Mouse (Mus musculus): ENCODE data around the gene Lck.

The Lck gene

DNA sequence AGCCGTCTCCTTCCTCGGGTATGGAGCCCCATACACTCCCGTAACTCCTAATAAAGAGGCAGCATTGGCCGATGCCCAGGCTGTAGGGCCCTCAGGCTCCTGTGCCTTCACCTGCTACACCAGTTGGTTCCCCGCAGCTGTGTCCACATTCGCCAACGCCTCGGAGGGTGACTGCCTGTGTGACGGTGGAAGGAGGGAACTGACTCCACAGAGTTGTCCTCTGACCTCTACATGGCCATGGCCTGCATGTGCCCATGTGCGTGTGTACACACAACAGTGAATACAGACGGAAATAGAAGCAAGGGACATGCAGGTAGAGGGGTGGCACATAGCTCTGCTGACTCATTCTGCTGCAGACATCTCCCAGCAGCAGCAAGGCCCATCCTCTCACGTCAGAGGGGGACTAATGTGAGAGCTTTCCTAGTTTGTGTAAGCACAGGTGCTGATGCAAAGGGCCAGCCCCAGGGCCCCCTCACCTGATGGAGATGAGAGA lies 35.7 kb upstream of the Lck start:
- H3K27me3 ChIP-seq (ENCODE audit: control insufficient read depth, insufficient read depth, low read length, poor library complexity, severe bottlenecking): no peaks in the 10 kb centered on the region
- DNase-seq (ENCODE audit: low read depth, low spot score): no peak
- peaks cover 8% of the 10 kb centered on the region for H3K36me3 ChIP-seq (ENCODE audit: control insufficient read depth, insufficient read depth, low read length, poor library complexity, severe bottlenecking)

DNA sequence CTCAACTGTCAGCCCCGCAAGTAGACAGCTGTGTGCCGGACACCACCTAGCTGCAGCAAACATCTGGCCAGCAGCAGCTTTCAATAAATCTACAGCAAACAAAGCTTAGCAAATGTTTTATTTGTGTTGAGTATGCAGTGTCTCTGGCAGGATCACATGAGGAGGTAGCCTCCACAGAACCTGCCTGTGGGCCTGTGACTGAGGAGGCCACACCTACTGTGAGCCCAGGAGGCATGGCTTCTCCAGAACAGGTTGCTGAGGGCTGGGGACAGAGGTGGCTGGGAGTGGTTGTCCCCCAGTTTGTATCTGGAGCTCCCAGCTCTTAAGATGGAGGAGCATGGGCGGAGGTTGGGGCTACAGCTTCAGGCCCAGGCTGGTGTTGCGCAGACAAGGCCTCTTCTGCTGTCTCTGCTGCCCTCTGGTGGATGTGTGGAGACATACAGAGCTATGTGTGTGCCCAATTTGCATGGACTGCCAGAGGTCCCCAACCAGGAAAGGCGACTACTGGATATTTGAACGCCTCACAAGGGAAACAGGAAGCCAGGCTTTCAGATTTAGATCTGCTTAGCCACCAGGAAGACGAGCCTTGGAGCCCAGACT lies 35.1 kb upstream of the Lck start:
- peaks cover 8% of the 10 kb centered on the region for H3K36me3 ChIP-seq (ENCODE audit: control insufficient read depth, insufficient read depth, low read length, poor library complexity, severe bottlenecking)
- no peaks in the 10 kb centered on the region for H3K27me3 ChIP-seq (ENCODE audit: control insufficient read depth, insufficient read depth, low read length, poor library complexity, severe bottlenecking)
- DNase-seq (ENCODE audit: low read depth, low spot score): peak; percentile 93

DNA sequence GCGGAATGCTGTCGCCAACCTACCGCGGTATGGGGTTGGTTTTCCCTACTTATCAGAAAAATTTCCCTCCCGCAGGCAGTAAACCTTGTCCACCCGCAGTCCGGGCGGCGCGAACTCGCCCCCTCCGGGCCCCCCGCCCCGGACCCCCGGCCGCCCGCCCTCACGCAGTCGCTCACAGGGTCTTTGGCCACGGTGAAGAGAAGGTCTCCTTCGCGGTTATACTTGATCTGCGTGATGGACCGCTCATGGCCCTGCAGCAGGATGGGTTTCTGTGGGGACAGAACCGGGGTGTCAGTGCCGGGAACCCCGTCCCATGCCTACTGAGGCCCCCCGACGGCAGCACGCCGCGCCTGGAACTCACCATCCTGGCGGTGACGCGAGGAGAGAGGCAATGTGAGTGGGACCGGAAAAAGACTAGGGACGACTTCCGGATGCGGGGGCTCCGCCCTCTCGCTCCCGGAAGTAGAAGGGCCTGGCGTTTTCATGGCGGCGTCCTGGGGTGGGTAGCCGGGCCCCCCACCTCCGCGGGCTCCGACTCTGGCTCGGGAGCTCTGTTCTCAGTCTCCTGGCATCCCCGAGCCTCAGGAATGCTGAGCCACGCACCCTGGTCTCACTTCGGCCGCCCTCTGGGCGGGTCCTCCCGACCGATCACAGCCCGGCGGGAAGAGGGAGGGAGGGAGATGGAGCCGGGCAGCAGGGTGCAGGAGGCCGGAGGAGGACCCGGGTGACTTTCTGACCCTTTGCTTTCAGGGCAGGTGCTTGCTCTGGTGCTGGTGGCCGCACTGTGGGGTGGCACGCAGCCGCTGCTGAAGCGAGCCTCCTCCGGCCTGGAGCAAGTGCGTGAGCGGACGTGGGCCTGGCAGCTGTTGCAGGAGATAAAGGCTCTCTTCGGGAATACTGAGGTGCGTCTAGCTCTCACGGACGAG lies 27.1 kb upstream of the Lck start, which contains the start of the genes Eif3i and Tmem234:
Gene Eif3i, minus strand, starts transcription at position 416 of the 926 bp plus-strand sequence.
Gene Tmem234, plus strand, starts transcription at position 436 of the 926 bp plus-strand sequence.
- Histone ChIP-seq H3K36me3 (ENCODE audit: control insufficient read depth, insufficient read depth, low read length, poor library complexity, severe bottlenecking) (peaks cover 7% of the 10 kb centered on the region), H3K27me3 (ENCODE audit: control insufficient read depth, insufficient read depth, low read length, poor library complexity, severe bottlenecking) (no peaks in the 10 kb centered on the region)
- DNase-seq (ENCODE audit: low read depth, low spot score): peak; percentile 85

DNA sequence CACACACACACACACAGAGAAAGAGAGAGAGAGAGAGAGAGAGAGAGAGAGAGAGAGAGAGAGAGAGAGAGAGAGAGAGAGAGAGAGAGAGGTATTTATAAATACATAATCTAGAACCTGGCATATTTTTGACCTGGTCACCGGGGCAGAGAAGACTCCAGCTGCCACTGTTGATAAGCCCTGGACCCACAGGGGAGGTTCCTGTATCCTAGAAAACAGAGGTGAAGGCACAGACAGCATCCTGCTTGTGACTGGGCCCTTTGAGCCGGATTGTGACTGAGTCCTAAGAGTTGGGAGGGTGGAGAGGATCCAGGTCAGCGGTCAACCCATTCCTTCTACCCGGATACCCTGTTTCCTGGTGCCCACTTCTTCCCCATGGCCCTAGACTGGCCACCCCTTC lies 15.4 kb upstream of the Lck start:
- Histone ChIP-seq H3K36me3 (ENCODE audit: control insufficient read depth, insufficient read depth, low read length, poor library complexity, severe bottlenecking) (peaks cover 2% of the 10 kb centered on the region), H3K27me3 (ENCODE audit: control insufficient read depth, insufficient read depth, low read length, poor library complexity, severe bottlenecking) (no peaks in the 10 kb centered on the region)
- no peak for DNase-seq (ENCODE audit: low read depth, low spot score)

DNA sequence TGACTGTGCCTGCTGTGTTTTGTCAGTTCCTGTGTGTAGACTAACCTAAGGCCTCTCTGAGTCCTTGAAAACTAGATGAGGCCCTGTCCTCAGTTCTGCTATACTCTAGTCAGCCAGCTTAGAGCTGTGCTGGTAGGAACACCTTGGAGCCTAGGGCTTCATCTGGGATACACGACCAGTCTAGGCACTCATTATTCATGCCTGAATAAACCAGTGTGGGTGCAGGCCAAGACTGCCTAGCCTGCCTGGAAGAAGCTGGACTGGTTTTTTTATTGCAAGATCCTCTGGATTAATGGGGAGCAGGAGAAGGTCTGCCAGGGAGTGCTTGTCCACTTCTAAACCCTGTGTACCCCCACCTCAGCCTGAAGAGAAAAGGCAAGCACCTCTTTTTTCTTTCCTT lies 13.5 kb upstream of the Lck start:
- Histone ChIP-seq H3K36me3 (ENCODE audit: control insufficient read depth, insufficient read depth, low read length, poor library complexity, severe bottlenecking) (peaks cover 2% of the 10 kb centered on the region), H3K27me3 (ENCODE audit: control insufficient read depth, insufficient read depth, low read length, poor library complexity, severe bottlenecking) (no peaks in the 10 kb centered on the region)
- DNase-seq (ENCODE audit: low read depth, low spot score): no peak

DNA sequence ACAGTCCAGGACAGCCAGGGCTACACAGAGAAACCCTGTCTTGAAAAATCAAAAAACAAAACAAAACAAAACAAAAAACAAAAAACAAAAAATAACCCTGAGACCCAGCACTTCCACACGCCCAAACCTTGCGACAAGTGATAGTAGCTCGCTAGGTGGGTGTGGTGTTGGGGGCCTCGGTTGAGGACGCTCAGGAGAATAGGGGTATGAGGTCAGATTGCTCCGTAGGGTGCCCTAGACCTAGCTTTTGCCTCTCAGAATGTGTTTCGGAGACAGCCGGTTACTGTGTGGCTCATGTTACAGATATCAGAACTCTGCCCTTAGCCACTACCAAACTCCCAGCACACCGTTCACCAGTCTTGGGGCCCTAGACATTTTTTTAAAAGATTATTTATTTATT lies 12.3 kb upstream of the Lck start:
- Histone ChIP-seq H3K36me3 (ENCODE audit: control insufficient read depth, insufficient read depth, low read length, poor library complexity, severe bottlenecking) (no peaks in the 10 kb centered on the region), H3K27me3 (ENCODE audit: control insufficient read depth, insufficient read depth, low read length, poor library complexity, severe bottlenecking) (no peaks in the 10 kb centered on the region)
- no peak for DNase-seq (ENCODE audit: low read depth, low spot score)

DNA sequence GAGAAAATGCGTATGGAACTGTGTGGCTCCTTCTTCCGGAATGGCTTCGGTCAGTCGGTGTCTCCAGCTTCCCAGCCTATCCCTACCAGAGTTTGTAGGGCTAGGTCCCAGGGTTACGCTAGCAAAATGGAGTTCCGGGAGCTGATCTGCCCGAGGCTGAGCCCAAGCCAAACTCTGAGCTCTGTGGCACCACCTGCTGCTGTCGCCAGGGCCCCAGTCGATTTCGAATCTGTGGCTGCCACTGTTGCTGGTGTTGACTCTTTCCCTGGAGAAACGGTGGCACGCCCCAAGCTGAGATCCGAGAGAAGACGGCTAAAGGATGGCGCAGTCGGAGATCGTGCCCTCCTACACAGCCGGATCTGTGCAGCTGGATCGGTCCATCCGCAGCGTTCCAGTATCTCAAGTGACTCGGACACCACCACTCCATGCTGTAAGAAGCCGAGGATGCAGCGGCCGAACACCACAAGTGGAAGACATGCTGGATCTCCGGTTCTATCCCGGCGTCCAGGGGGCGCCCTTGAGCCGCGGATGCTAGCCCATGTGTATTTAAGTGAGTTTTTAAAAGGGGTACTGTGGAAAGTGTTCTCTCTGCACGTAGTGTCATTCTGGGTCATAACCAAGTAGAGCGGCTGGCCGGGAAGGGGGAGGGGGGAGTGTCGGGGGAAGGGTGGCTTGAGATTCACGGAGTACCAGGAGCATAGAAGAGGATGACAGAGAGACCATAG lies 11.6 kb upstream of the Lck start:
- no peaks in the 10 kb centered on the region for H3K27me3 ChIP-seq (ENCODE audit: control insufficient read depth, insufficient read depth, low read length, poor library complexity, severe bottlenecking)
- no peaks in the 10 kb centered on the region for H3K36me3 ChIP-seq (ENCODE audit: control insufficient read depth, insufficient read depth, low read length, poor library complexity, severe bottlenecking)
- peak; percentile 91 for DNase-seq (ENCODE audit: low read depth, low spot score)

DNA sequence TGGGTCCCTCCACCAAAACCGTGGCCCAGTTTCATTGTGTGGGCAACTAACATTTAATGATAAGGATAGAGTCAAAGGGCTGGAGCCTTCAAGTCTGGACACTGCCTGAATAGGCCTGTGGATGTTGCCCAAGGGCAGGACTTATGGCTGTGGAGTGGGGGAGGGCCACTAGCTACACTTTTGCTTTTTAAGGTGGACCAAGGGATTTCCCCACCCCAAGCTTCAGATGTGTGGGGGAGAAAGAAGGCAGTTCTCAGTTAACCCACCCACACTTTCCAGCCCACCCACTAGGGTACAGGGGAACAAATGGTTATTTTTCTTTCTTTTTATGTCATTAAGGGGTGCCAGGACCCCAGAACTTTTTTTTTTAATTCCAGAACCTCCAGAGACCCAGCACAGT lies 10.9 kb upstream of the Lck start:
- Histone ChIP-seq H3K27me3 (ENCODE audit: control insufficient read depth, insufficient read depth, low read length, poor library complexity, severe bottlenecking) (no peaks in the 10 kb centered on the region), H3K36me3 (ENCODE audit: control insufficient read depth, insufficient read depth, low read length, poor library complexity, severe bottlenecking) (no peaks in the 10 kb centered on the region)
- peak; percentile 64 for DNase-seq (ENCODE audit: low read depth, low spot score)

DNA sequence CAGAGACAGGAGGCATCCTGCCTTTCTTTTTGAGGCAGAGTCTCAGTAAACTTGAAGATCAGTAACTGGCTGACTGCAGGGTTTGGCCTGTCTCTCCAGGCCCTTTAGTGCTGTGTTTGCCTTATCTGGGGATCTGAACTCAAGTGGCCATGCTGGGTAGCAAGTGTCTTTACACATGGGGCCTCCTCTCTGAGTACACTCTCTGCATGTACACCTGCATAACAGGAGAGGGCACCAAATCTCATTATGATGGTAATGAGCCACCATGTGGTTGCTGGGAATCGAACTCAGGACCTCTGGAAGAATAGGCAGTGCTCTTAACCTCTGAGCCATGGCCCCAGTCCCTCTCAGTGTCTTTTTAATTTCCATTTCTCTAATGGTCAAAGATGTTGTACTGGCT lies 8.8 kb upstream of the Lck start:
- no peaks in the 10 kb centered on the region for H3K36me3 ChIP-seq (ENCODE audit: control insufficient read depth, insufficient read depth, low read length, poor library complexity, severe bottlenecking)
- H3K27me3 ChIP-seq (ENCODE audit: control insufficient read depth, insufficient read depth, low read length, poor library complexity, severe bottlenecking): no peaks in the 10 kb centered on the region
- no peak for DNase-seq (ENCODE audit: low read depth, low spot score)

DNA sequence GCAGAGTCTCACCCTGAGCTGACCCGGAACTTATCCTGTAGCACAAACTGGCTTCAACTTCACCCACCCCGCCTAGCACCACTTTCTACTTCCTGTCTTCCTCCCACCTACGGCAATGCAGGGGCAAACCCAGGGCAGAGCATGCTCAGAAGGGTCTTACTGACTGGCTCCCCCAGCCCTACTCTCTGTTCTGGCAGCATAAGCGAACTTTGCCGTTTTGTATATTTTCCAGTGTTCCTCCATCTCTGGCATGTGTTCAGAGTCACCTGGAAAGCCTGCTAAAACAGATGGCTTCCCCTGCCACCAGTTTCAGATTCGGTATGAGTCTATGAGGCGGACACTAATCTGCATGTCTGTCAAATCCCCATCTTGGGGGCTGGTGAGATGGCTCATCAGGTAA lies 6.9 kb upstream of the Lck start:
- Histone ChIP-seq H3K27me3 (ENCODE audit: control insufficient read depth, insufficient read depth, low read length, poor library complexity, severe bottlenecking) (no peaks in the 10 kb centered on the region), H3K36me3 (ENCODE audit: control insufficient read depth, insufficient read depth, low read length, poor library complexity, severe bottlenecking) (no peaks in the 10 kb centered on the region)
- DNase-seq (ENCODE audit: low read depth, low spot score): peak; percentile 86

DNA sequence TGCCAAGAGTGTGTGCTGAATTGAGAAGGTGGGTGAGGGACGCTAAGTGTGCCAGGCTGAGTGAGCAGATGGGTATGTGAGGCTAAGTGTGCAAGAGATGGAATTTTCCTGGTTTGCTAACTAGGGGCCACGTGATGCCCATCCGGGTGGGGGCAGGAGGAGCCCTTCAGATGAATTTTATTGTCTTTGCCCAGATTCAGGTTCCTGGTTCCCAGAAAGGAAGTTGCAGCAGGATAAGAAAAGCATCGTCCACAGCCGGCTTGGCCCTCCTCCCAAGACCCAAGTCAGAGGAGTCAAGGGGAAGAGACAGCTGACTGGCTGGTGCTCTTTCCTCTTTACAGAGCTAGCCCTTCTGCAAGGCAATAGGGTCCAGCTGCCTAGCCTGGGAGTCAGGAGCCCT lies 5.0 kb upstream of the Lck start, which contains the start of gene Fam167b:
Gene Fam167b, minus strand, starts transcription at position 84 of the 400 bp plus-strand sequence.
- Histone ChIP-seq H3K36me3 (ENCODE audit: control insufficient read depth, insufficient read depth, low read length, poor library complexity, severe bottlenecking) (no peaks in the 10 kb centered on the region), H3K27me3 (ENCODE audit: control insufficient read depth, insufficient read depth, low read length, poor library complexity, severe bottlenecking) (no peaks in the 10 kb centered on the region)
- no peak for DNase-seq (ENCODE audit: low read depth, low spot score)

DNA sequence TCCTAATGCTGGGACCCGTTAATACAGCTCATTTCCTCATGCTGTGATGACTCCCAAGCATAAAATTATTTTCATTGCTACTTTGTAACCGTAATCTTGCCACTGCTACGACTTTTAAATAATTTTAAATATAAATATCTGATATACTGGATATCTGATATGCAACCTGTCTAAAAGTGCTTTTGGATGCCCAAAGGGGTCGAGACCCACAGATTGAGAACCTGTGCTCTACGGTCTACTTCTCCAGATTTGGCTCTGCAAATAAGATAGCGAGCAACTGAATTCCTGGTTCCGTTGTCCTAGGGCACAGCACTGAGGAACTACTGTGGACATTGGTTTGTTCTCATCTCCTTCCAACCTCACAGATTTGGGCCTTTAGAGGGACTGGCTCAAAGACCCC lies 4.2 kb upstream of the Lck start:
- no peaks in the 10 kb centered on the region for H3K36me3 ChIP-seq (ENCODE audit: control insufficient read depth, insufficient read depth, low read length, poor library complexity, severe bottlenecking)

DNA sequence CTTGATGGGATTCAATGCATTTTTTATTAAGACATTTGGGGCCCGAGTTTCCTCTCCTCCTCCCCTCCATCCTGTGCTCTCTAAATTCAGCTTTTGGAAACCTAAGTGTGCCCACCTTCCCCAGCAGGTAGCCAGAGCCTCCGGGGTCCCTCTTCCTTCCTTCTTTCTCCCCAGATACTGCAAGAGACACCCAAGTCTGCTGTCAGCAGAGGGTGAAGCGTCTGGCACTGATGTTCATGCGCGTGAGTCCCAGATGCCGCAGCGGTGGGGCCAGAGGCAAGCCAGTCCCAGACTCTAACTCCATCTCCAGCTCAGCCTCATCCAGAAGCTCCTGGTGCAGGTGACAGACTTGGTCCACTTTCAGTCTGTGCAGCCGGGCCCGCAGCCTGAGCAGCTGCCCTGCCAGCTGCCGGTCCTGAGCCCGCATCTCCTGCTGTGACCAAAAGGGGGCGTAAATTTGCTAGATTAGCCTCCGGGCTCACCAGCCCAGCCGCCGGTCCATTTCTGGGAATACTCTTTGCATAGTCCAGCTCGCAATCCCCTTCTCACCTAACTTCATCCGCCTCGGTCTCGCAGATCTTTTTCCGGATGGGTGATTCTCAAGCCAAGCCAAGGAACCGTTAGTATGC lies 3.5 kb upstream of the Lck start:
- Histone ChIP-seq H3K27me3 (ENCODE audit: control insufficient read depth, insufficient read depth, low read length, poor library complexity, severe bottlenecking) (no peaks in the 10 kb centered on the region), H3K36me3 (ENCODE audit: control insufficient read depth, insufficient read depth, low read length, poor library complexity, severe bottlenecking) (no peaks in the 10 kb centered on the region)
- DNase-seq (ENCODE audit: low read depth, low spot score): peak; percentile 80

More for the DNA sequence above, 4.2 kb upstream of the Lck start:
- H3K27me3 ChIP-seq (ENCODE audit: control insufficient read depth, insufficient read depth, low read length, poor library complexity, severe bottlenecking): no peaks in the 10 kb centered on the region
- no peak for DNase-seq (ENCODE audit: low read depth, low spot score)

DNA sequence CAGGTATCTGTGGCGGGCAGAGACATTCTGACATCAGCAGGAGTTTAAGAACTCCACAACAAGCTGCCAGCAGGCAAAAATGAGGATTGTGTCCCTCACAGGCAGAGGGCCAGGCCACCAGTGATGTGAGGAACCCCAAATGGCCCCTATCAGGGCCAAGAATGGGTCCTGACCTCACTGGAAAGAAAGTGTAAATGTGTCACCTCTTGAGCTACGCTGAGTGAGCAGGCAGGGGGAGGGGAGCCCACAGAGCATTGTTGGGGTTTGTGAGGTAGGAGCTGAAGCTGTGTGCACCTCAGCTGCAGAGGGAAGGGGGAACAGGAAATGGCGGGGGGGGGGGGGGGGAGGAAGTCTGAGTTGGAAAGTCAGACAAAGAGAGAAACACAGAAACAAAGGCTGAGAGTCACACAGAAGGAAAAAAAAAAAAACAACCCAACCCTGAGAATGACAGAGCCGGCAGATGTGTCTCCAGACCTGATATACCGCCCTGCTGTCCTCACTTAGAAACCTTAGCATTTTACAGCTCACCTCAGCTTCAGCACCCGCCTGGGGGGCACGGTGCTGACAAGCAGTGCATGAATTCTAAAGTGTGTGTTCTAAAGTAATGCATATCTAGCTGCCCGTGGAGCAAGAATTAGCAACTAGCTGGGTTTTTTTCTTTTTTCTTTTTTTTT lies 1.9 kb upstream of the Lck start:
- peak; percentile 97 for DNase-seq (ENCODE audit: low read depth, low spot score)
- H3K36me3 ChIP-seq (ENCODE audit: control insufficient read depth, insufficient read depth, low read length, poor library complexity, severe bottlenecking): no peaks in the 10 kb centered on the region
- H3K27me3 ChIP-seq (ENCODE audit: control insufficient read depth, insufficient read depth, low read length, poor library complexity, severe bottlenecking): no peaks in the 10 kb centered on the region

Measured in splenic B cell, adult 2 months (primary cell).